Mouse (Mus musculus): ENCODE measurements around the gene Tas2r135.

The Tas2r135 gene

GRCm38 (mm10) chr6:42405134-42405533 lies at the start of gene Tas2r135:
Tas2r135 (plus strand) TSS chr6:42405434.
- no peak for DNase-seq (ENCODE audit: low read depth, low spot score)

DNA sequence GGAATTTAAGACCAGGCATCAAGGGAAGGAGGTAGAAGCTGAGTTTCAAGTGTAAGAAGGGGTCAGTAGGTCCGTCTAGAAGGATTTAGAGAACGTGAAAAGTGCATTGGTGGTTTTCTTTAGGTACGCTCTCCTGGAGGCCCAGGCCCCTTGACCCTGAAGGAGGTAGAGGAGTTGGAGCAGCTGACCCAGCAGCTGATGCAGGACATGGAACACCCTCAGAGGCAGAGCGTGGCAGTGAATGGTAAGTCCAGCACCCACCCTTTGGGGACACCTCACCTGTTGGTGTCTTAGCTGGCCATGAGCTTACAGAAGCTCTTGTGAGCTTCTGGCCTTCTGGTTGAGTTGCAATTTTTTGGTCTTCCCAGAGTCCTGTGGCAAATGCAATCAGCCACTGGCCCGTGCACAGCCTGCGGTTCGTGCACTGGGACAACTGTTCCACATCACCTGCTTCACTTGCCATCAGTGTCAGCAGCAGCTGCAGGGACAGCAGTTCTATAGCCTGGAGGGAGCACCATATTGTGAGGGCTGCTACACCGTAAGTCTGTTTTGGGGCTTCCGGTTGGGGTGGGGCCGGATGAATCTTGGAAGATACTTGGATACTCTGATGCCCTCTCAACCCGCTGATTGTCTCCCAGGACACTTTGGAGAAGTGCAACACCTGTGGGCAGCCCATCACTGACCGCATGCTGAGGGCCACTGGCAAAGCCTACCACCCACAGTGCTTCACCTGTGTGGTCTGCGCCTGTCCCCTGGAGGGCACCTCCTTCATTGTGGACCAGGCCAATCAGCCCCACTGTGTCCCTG lies 49.2 kb upstream of the Tas2r135 start:
- DNase-seq (ENCODE audit: low read depth, low spot score) = no peak

- DNase-seq (ENCODE audit: low read depth, low spot score) = no peak
These were observed 48.3 kb upstream of the Tas2r135 start for GRCm38 (mm10) chr6:42356913-42357312.

GRCm38 (mm10) chr6:42357901-42358300 lies 47.3 kb upstream of the Tas2r135 start:
- DNase-seq (ENCODE audit: low read depth, low spot score) = no peak

DNA sequence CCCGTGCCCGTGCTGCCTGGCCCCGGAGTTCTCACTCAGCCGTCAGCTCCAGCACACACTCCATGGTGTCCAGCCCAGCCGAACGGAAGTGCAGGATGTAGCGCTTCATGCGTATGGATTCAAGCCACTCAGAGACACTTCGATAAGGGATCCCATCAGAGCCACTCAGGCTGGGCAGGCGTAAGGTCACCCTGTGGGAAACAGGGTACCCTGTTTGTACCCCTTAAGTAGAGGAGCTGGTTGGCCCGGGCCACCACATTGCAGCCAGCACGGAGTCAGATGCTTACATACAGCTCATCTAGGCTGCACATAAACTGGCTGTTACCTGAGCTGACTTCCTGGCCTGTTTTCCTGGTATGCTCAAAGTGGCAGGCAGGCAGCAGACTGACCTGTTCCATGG lies 46.3 kb upstream of the Tas2r135 start:
- no peak for DNase-seq (ENCODE audit: low read depth, low spot score)

GRCm38 (mm10) chr6:42359364-42360147 lies 45.7 kb upstream of the Tas2r135 start:
- DNase-seq (ENCODE audit: low read depth, low spot score) = no peak

- no peak for DNase-seq (ENCODE audit: low read depth, low spot score)
These were observed 44.9 kb upstream of the Tas2r135 start for GRCm38 (mm10) chr6:42360231-42360840.

DNA sequence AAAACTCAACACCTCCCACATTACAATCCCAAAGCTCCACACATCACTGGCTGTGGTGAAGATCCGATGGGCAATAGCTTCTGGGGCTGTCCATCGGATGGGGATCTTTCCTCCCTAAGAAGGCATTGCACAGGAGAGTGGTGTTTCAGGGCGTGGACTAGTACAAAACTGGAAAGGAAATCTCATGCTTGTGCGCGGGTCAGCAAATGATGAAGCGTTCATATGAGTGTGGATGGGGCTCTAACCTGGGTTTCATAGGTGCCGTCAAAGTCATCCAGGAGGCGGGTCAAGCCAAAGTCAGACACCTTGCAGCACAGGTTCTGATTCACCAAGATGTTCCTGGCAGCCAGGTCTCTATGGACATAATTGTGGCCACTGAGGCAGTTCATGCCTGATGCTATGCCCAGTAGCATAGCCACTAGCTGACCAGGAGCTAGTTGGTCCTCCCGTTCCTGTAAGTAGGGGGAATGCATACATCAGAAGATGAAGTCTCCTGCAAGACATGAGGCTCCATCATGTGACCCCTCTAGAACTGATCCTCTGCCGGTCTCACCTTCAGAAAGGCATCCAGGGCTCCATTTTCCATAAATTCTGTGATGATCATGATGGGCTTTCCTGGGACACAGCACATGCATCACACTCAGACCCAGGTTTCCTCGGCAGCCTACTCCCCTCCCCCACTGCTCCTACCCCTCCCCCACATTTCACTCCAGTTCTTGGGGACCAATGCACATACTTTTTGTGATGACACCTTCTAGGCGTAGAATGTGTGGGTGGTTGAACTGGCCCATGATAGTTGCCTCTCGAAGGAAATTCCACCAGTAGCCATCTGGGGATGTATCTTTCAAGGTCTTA lies 44.0 kb upstream of the Tas2r135 start:
- DNase-seq (ENCODE audit: low read depth, low spot score) = no peak

DNA sequence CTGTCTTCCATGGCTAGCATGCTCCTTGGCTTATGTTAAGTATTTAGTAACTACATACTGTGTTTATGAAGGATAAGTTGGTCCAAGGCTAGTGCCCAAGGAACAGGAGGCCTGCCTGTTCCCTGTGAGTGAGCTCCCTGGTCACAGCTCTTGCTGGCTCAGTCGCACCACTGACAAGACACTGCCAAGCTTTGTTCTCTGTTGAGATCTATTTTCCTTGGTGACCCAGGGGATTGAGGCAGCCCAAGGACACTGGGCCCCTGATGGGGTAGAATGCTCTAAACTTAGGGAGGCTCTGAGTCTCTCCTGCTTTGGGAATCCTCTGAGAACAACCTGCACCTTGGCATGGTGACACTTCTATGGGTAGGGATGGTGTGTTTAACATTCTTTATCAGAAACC lies 43.2 kb upstream of the Tas2r135 start:
- DNase-seq (ENCODE audit: low read depth, low spot score) = no peak

- no peak for DNase-seq (ENCODE audit: low read depth, low spot score)
These were observed 42.7 kb upstream of the Tas2r135 start for GRCm38 (mm10) chr6:42362497-42362896.

DNA sequence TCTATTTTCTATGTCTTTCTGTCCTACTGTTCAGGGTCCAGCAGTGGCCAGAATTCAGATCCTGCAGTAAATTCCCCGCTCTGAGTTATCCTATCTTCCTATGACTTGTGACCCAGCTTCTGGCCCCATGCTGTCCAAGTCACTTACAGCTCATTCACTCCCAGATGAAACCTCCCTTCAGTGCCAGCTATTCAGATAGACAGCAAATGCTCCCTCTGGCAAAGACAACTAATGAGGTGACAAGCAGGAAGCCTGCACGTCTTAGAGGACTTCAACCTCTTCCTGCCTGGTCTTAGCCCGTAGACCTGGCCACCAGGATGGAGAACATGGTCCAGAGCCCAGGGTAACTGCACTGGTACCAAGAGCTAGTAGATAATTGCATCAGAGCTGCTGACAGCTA lies 42.3 kb upstream of the Tas2r135 start:
- DNase-seq (ENCODE audit: low read depth, low spot score) = no peak

DNA sequence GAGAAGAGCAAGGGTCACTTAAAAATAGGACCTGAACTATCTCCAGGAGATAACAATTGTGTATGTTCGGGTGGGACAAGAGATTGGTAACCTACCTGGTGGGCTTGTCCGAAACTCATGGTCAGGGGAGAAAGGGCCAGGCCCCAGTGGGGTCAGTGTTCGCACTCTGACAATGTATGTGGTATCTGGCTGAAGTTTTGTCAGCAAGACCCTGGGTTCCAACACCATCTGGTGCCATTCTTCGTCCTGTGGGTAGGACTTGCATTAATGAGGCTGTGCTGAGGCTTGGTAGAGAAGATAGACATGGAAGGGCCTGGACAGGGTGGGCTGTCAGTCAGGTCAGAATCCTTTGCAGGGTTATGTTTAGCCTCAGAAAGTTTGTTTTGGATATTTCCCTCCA lies 41.2 kb upstream of the Tas2r135 start:
- DNase-seq (ENCODE audit: low read depth, low spot score) = no peak

DNA sequence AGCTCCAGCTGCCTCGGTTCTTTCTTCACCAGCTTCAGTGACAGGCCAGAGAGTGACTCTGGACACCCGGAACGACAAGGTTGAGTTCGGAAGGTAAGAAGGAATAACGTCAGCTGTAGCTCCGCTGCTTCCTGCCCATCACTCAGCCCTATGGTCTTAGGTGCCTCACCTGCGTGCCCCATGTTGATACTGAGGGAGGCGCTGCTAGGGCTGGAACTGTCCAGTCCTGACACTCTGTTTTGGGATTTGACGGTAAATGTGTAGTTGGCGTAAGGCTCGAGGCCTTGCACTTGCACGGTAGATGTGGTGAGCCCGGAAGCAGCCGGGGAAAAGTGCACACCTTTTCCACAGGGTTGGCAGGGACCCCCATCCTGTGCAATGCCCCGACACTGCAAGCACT lies 40.6 kb upstream of the Tas2r135 start:
- DNase-seq (ENCODE audit: low read depth, low spot score) = no peak

- no peak for DNase-seq (ENCODE audit: low read depth, low spot score)
These were observed 40.0 kb upstream of the Tas2r135 start for GRCm38 (mm10) chr6:42365215-42365614.

DNA sequence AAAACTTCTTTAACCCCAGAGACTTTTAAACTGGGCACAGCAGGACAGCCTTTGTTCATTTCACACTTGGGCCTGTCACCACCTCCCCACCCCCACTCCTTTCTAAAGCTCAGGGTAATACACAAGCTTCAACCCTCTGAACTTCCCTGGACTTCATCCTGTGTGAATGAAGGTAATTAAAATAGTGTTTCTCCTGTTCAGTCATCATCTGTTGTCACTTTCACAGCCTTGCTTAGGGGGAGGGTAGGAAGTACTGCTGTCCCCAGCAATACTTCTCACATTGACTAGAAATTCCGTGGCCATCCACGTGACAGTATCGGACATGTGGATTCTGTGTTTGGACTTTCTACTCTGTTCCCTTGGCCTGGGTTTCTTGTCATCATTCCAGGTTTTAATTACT lies 35.4 kb upstream of the Tas2r135 start:
- DNase-seq (ENCODE audit: low read depth, low spot score) = no peak

- no peak for DNase-seq (ENCODE audit: low read depth, low spot score)
These were observed 34.4 kb upstream of the Tas2r135 start for GRCm38 (mm10) chr6:42370630-42371363.

- no peak for DNase-seq (ENCODE audit: low read depth, low spot score)
These were observed 33.2 kb upstream of the Tas2r135 start for GRCm38 (mm10) chr6:42372001-42372400.

GRCm38 (mm10) chr6:42372421-42372815 lies 32.8 kb upstream of the Tas2r135 start:
- no peak for DNase-seq (ENCODE audit: low read depth, low spot score)

DNA sequence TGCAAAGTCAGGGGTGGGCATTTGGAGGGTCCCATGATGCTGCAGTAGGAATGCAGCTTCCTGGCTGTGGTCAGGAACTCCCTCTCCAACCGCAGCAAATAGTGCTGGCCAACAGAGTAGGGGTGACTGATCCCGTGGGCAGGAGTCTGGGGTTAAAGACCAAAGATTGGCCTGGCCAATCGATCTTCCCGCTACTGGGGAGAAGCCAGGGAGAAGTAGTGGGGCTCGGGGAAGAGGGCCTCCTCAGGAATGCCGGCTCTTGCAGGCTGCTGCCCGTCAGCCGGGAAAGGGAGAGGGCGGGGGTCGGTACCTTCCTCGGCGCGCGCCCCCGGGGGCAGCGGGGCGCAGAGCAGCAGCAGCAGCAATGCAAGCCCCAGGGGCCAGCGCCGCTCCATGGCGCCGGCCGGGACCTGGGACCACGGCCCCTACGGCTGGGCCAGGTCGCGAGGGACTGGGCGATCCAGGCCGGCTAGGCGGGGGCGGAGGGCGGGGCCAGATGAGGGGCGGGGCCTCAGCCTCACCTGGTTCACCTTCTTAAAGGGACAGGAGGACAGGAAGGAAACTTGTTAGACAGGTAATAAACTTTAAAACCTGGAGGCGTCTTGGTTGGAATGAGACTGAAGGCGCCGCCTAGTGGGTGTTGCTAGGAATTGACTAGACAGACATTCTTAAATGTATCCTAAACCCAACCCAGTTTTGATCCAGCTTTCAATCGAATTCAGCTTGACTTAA lies 32.3 kb upstream of the Tas2r135 start, which contains the start of gene Epha1:
TSS of gene Epha1 (minus strand) at position 453 of the 732 bp plus-strand sequence.
- no peak for DNase-seq (ENCODE audit: low read depth, low spot score)

Data from retina, adult 2 months (tissue).